Mouse (Mus musculus): Measurements from ENCODE around the gene Atp5e. TPM values are rescaled to one million over a fixed set of nuclear protein-coding genes. Genes with fewer than 3 reads are reported as not detected.

Atp5e gene
- total RNA-seq (2021) (100 to 1,000 TPM; 289 to 654 TPM), polyA plus RNA-seq (2012; rRNA removed) (402 and 484 TPM in 2 replicates)
- long read RNA-seq, transcript Atp5e-201 (3 exons, 421 nt): major isoform, 467 of 470 reads
- long read RNA-seq, partial matches to known transcripts: 1 of 470 reads
- long read RNA-seq, other reads (novel, unspliced or antisense): 2 of 470 reads

DNA sequence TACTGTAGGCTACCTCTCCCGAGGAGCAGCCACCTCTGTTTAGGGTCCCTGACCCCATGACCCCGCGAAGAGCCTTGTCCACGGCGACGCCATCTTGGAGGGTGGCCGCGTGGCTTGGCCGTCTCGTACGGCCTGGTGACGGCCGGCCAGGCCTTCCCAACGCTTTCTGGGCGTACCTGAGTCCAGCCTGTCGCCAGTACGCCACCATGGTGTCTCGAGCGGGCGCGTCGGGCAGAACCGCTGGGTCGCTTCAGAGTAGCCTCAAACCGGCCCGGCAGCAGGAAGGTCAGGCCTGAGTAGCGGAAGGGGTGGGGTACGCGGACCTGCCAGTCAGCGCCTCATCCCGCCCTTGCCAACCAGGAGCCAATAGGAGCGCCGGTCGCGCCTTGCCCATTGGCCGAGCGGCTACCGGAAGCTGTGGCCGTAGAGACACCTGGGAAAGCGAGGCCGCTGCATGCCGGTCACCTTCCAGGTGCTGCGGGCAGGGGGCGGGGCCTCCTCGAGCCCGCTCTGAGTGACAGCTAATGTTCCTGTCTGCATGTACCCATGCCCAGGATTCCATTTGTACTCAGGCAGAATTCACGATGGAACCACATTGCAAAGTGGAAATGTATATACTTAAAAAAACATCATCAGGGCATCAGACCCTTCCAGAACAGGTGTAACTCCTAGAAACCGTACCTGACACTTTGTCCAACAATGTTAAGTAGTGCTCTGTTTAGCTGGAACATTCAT, at the start of gene Atp5e:
TSS of gene Atp5e (minus strand) at position 317 of the 735 bp plus-strand sequence.
- peak; percentile 98 for DNase-seq

DNA sequence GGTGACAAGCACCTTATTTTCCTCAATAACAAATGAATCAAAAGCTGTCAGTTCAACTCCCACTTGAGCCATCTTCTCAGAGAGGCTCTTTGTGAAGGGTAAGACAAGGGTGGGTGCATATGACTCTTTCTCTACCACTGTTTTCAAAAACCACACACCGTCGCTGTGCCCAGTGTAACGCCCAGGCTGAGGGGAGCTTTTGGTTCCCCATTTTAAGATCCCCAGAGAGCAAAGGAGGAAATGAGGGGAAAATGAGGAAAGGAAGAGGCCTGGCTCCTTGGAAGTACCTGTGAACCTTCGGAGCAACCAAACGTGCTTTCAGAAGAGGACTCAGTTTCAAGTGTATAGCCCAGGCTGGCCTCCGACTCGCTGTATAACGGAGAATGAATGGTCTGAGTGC, 45.9 kb upstream of the Atp5e start:
- no peak for DNase-seq

DNA sequence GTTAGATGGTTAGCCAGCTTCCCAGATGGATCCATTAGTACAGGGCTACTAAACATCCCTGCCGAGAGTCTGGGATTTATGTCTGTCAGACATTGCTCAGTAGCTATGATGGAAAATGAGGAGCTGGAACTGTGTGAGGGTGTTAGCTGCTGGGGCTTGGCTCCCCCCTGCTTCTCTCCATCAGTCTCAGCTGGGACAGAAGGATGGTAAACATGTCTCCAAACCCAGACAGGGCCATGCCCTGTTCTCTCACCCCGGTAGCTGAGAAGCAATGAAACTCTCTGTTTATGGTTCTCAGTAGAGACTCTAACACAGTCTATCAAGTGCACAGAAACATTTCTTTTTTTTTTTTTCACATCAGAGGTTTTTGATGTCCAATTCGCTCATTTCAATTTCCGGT, 44.1 kb upstream of the Atp5e start:
- no peak for DNase-seq

- DNase-seq: peak; percentile 64
Measured at GRCm38 (mm10) chr2:174502831-174503460, 39.0 kb upstream of the Atp5e start.

DNA sequence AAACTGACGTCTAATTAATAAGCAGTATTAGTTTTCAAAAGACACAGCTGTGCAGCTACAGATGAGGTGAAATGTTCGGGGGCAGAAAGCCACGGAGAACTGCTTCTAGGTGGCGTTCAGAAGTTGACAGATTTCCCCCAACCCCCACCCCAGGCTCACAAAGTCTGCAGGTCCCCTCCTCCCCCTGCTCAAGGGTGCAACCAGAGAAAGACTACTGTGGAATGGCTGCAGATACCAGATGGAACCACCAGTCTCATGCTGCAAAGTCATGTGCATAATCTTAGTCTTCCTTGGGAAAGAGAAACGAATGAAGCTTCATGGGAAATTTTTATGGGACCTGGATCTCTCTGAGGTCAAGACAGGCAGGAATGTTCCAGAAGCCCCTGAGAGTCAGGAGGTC, 38.4 kb upstream of the Atp5e start:
- no peak for DNase-seq

DNA sequence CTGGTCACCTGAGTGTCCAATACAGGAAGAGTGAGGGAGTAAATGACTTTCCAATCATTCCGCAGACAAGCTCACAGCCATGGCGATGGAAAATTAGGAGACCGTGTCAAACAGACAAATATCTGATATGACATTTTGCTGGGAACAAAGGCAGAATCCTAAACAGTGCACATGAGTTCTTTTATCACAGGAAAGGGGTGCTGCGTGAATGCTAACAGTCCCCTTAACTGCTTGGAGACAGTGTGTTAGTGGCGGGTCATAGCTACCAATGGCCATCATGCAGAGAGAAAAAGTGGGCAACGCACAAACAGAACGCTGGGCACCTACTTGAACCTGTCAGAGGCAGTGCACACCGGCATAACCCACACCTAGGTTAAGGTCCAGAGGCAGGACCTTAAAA, 37.6 kb upstream of the Atp5e start:
- no peak for DNase-seq

DNA sequence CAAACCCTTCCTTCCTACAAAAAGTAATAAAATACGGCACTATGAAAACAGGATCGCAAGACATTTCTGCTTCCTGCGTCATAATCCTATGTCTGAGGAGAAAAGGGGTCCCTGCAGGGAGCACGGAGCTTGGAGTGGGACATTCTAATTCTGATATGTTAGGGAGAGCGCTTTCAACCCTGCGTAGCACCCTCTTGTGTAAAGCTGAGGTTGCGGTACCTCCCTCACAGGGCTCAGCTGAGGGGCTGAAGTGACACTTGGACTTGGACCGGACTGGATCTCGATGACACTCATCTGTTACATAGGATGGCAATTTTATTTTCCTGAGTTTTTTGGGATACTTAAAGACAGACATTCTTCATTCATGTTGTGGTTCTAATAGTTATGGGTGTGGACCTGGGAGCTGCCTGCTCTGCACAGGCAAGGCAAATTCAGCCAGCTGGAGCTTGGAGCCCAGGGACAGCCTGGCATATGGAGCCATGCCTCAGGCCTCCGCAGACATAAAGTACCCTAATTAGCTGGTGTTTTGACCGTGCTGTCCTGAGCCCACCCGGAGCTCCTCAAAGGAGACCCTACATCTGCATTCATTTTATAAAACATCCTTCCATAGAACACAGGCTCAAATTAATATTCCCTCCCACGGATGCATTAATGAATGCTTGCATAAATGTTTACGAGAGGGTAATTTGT, 37.1 kb upstream of the Atp5e start:
- no peak for DNase-seq

- DNase-seq: peak; percentile 54
Measured at GRCm38 (mm10) chr2:174492858-174493257, 29.0 kb upstream of the Atp5e start.

DNA sequence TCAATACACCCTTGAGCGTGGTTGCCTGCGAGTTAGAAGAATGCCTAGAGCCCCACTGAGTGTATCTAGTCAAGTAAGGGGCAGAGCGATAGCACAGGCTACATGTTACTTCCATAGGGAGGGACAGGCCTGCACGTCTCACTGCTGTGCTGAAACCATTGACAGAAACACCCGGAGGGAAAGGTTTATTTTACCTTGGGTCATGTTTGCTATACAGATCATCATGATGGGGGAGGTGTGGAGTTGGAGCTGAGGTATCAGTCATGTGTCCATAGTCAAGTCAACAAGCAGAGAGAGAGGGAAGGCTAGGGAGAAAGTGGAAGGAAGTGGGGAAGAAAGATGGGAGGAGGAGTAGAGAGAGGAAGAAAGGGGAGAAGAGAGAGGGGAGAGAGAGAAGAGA, 23.1 kb upstream of the Atp5e start:
- DNase-seq: no peak

DNA sequence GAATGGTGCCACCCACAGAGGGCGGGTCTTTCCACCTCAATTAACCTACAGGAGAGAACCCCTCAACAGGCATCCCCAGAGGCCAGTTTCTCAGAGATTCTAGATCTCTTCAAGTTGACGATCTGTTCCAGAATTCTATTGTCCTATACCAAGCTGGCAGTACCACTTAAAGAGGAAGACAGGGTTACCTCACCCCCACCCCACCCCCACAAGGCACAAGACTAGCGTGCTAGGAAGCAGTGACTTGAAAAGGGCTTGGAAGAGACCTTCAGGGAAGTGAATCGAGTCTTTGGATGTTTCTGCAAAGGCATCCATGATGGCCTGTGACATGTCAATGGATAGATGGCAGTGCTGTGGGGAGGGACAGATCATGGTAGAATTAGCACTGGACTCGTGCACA, 14.8 kb upstream of the Atp5e start:
- no peak for DNase-seq

GRCm38 (mm10) chr2:174477543-174478319, 13.8 kb upstream of the Atp5e start:
- no peak for DNase-seq

DNA sequence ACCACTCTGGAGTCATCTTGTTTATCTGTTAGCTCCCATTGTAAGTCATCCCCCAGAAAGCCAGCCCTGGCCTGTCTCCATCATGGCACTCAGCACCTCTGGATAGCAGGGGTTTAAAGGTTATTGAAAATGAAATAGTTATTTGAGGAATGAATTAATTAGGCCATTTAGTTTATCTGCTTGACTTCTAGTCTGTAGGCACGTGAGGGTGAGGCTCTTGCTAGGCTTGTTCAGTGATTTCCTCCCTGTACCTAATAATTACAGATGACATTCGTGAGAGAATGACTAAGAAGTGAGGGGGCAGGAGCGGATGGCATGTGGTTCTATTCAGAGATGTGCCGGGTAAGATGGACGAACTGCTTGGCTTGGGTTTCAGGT, 9.6 kb upstream of the Atp5e start:
- no peak for DNase-seq

GRCm38 (mm10) chr2:174472818-174473549, 9.1 kb upstream of the Atp5e start, which contains the start of gene Prelid3b:
Prelid3b (minus strand) TSS chr2:174473081.
- DNase-seq: peak; percentile 100

DNA sequence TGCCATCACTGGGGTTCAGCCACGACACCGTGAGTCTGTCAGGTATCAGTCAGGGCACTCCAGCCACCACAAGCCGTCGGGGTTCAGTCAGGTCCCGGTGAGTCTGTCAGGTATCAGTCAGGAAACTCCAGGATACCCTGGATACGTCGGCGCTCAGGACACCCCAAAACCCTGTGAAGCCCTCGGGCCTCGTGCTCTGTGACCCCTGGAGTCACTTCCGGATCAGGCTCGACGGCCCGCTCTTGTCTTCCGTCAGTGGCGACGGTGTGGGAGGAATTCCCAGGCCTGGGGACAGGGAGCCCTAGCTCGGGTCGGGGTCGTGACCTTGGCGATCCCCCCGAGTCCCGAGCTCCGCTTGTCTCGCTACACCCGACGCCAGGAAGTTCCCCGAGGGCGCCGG, 8.5 kb upstream of the Atp5e start:
- DNase-seq: no peak

- peak; percentile 41 for DNase-seq
Measured at GRCm38 (mm10) chr2:174470786-174471405, 7.0 kb upstream of the Atp5e start.

GRCm38 (mm10) chr2:174470333-174470732, 6.4 kb upstream of the Atp5e start:
- peak; percentile 56 for DNase-seq

DNA sequence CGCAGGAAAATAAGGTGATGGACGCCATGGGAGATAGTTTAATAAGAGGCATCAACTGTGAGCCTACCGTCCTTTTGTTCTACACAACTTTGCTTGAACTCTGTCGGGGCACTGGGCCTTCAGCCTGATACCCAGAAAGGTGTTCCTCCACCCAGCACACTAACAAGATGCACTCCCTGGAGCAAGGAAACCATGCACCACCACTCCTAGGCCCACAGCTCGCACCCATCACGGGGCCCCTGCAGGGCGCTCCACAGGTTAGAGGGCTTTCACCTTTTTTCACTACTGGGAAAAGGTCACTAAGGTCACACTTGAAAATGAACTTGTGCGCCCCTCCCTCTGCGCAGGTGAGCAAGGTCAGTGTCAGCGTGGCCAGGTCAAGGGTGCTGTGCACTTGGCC, 535 bp downstream of the Atp5e start:
- DNase-seq: no peak

- DNase-seq: no peak
Measured at GRCm38 (mm10) chr2:174459365-174459764, 4.5 kb downstream of the Atp5e start.

DNA sequence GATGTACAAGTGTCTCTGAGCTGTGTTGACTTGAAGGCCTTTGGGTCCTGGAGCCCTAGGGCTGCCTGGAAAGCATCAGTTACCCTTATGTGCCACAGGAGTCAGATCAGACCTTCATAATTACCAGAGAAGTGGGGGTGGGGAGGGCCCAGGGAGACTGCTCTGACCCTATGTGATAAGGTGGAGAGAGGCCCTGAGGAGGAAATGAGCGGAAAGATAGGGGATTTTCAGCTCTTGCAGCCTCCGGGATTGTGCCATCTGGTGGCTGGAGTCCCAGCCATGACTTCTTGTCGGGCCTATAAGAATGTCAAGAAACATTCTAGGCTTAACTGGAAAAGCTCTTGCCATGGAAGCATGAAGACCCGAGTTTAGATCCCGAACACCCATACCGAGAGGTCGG, 10.2 kb downstream of the Atp5e start:
- no peak for DNase-seq

DNA sequence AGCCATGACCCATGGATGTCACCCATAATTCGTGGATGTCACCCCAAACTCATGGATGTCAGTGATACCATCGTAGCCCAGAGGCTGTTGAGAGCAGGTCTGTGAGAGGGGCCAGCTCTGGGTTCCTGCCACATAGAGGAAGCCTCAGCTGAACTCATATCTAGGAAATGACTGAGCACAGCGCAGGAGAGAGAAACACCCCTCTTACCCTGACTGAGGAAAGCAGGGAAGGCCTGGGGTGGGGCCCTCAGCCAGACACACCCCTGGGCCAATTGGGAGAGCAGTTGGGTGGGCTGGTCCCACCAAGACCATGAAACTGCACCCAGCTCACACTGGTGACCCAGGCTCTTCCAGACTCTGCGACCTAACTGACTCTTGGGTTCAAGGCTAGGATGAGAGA, 13.6 kb downstream of the Atp5e start, which contains the start of gene Tubb1:
TSS of gene Tubb1 (plus strand) at position 343 of the 400 bp plus-strand sequence.
- DNase-seq: no peak

GRCm38 (mm10) chr2:174448405-174448804, 15.5 kb downstream of the Atp5e start:
- peak; percentile 52 for DNase-seq
